Mouse (Mus musculus): ENCODE data around the gene Vps29.
"Not testable (repeated sequence)": the region's sequence is repeated elsewhere in the genome, so short reads cannot be mapped to it uniquely, and the experiment has no call there.

The Vps29 gene

GRCm38 (mm10) chr5:122353807-122354491 is at the start of gene Vps29, which contains the start of gene Rad9b:
Gene Vps29, plus strand, starts transcription at chr5:122354369.
Gene Rad9b, minus strand, starts transcription at chr5:122354233.
- peak; percentile 99 for DNase-seq

GRCm38 (mm10) chr5:122304541-122304940 is 49.6 kb upstream of the Vps29 start:
- DNase-seq, result no peak

GRCm38 (mm10) chr5:122305472-122305871 is 48.7 kb upstream of the Vps29 start:
- peak; percentile 59 for DNase-seq

GRCm38 (mm10) chr5:122306536-122306935 is 47.6 kb upstream of the Vps29 start:
- no peak for DNase-seq

- no peak for DNase-seq
Measured at GRCm38 (mm10) chr5:122310699-122311098, 43.5 kb upstream of the Vps29 start.

- no peak for DNase-seq
Measured at GRCm38 (mm10) chr5:122311692-122312091, 42.5 kb upstream of the Vps29 start.

GRCm38 (mm10) chr5:122312346-122312745 is 41.8 kb upstream of the Vps29 start:
- no peak for DNase-seq

- DNase-seq, result peak; percentile 55
Measured at GRCm38 (mm10) chr5:122312942-122313684, 41.1 kb upstream of the Vps29 start.

- peak; percentile 95 for DNase-seq
Measured at GRCm38 (mm10) chr5:122314966-122315667, 39.1 kb upstream of the Vps29 start.

- DNase-seq, result no peak
Measured at GRCm38 (mm10) chr5:122317329-122318045, 36.7 kb upstream of the Vps29 start.

- DNase-seq, result no peak
Measured at GRCm38 (mm10) chr5:122318100-122318499, 36.1 kb upstream of the Vps29 start.

- not testable (repeated sequence) for DNase-seq
Measured at GRCm38 (mm10) chr5:122318976-122319375, 35.2 kb upstream of the Vps29 start.

- DNase-seq, result no peak
Measured at GRCm38 (mm10) chr5:122319474-122320204, 34.5 kb upstream of the Vps29 start.

GRCm38 (mm10) chr5:122320205-122320781 is 33.9 kb upstream of the Vps29 start:
- DNase-seq, result no peak

GRCm38 (mm10) chr5:122323523-122323922 is 30.6 kb upstream of the Vps29 start:
- no peak for DNase-seq

GRCm38 (mm10) chr5:122324608-122325431 is 29.3 kb upstream of the Vps29 start:
- DNase-seq, result no peak

- DNase-seq, result no peak
Measured at GRCm38 (mm10) chr5:122325477-122325876, 28.7 kb upstream of the Vps29 start.

- no peak for DNase-seq
Measured at GRCm38 (mm10) chr5:122327283-122327682, 26.9 kb upstream of the Vps29 start.

- no peak for DNase-seq
Measured at GRCm38 (mm10) chr5:122330269-122330668, 23.9 kb upstream of the Vps29 start.

GRCm38 (mm10) chr5:122334682-122335081 is 19.5 kb upstream of the Vps29 start:
- no peak for DNase-seq

All from kidney, postnatal 14 days (tissue).